31 mouse cellular contexts compared by ENCODE assay signal in genomic region chr1:182296816-182297215, GRCm38 (mm10).
"Had no signal": no experiment of that assay in that cellular context is flagged by ENCODE, and none has a peak within 500 bp of the region (broad histone marks: within the 10 kb centered on the region; RNA-seq: fewer than 3 reads in every experiment).

No protein-coding gene starts in this region.

- H3K4me2 ChIP-seq: limb, embryonic 12.5 days; limb, embryonic 13.5 days; limb, embryonic 15.5 days; liver, embryonic 11.5 days; liver, embryonic 12.5 days; liver, embryonic 13.5 days; liver, embryonic 15.5 days; lung, embryonic 14.5 days; lung, embryonic 15.5 days; midbrain, embryonic 12.5 days; midbrain, embryonic 15.5 days; neural tube, embryonic 12.5 days; neural tube, embryonic 13.5 days had no signal

- H3K4me3 ChIP-seq: limb, embryonic 10.5 days; limb, embryonic 12.5 days; limb, embryonic 13.5 days; limb, embryonic 15.5 days; liver, embryonic 12.5 days; liver, embryonic 13.5 days; liver, embryonic 15.5 days; lung, embryonic 15.5 days; megakaryocyte, embryonic 14.5 days; midbrain, embryonic 10.5 days; midbrain, embryonic 12.5 days; midbrain, embryonic 15.5 days; myocyte; neural tube, embryonic 12.5 days; neural tube, embryonic 13.5 days had no signal

- H3K27ac ChIP-seq: limb, embryonic 10.5 days; limb, embryonic 12.5 days; limb, embryonic 13.5 days; limb, embryonic 15.5 days; liver, embryonic 12.5 days; liver, embryonic 13.5 days; liver, embryonic 14.5 days; liver, embryonic 15.5 days; lung, embryonic 15.5 days; macrophage; midbrain, embryonic 10.5 days; midbrain, embryonic 12.5 days; midbrain, embryonic 15.5 days; neural tube, embryonic 12.5 days; neural tube, embryonic 13.5 days had no signal

- H3K36me3 ChIP-seq: limb, embryonic 10.5 days; limb, embryonic 12.5 days; limb, embryonic 13.5 days; limb, embryonic 15.5 days; liver, embryonic 12.5 days; liver, embryonic 13.5 days; liver, embryonic 15.5 days; lung, embryonic 15.5 days; midbrain, embryonic 10.5 days; midbrain, embryonic 12.5 days; midbrain, embryonic 15.5 days; neural tube, embryonic 12.5 days; neural tube, embryonic 13.5 days had no signal

- ATAC-seq: liver, embryonic 12.5 days; liver, postnatal 0 days; lung, postnatal 0 days; midbrain, embryonic 15.5 days; midbrain, embryonic 16.5 days had no signal

- H3K4me1 ChIP-seq: limb, embryonic 10.5 days; limb, embryonic 12.5 days; limb, embryonic 13.5 days; limb, embryonic 15.5 days; liver, embryonic 13.5 days; midbrain, embryonic 12.5 days; midbrain, embryonic 15.5 days; neural tube, embryonic 12.5 days; neural tube, embryonic 13.5 days had no signal

- DNase-seq: left cerebral cortex, postnatal 4 days; liver; liver, embryonic 13.5 days; liver, postnatal 0 days; lung, adult 18-20 months; lung, adult 2 months; lung, embryonic 14.5 days; lung, postnatal 10 days; lung, postnatal 14 days; lung, postnatal 36 days; lung, postnatal 4 days; midbrain, embryonic 14.5 days had no signal

- H3K9ac ChIP-seq: limb, embryonic 12.5 days; limb, embryonic 13.5 days; limb, embryonic 15.5 days; liver, embryonic 12.5 days; liver, embryonic 13.5 days; liver, embryonic 14.5 days; liver, embryonic 15.5 days; liver, postnatal 0 days; lung, embryonic 14.5 days; lung, embryonic 15.5 days; midbrain, embryonic 12.5 days; midbrain, embryonic 15.5 days; neural tube, embryonic 12.5 days; neural tube, embryonic 13.5 days had no signal

- H3K9me3 ChIP-seq: limb, embryonic 10.5 days; limb, embryonic 12.5 days; limb, embryonic 13.5 days; limb, embryonic 15.5 days; liver, embryonic 12.5 days; liver, embryonic 13.5 days; liver, embryonic 15.5 days; lung, embryonic 15.5 days; midbrain, embryonic 10.5 days; midbrain, embryonic 15.5 days; neural tube, embryonic 12.5 days had no signal

- H3K27me3 ChIP-seq: limb, embryonic 12.5 days; limb, embryonic 13.5 days; limb, embryonic 15.5 days; liver, embryonic 12.5 days; liver, embryonic 13.5 days; liver, embryonic 15.5 days; lung, embryonic 15.5 days; midbrain, embryonic 12.5 days; midbrain, embryonic 15.5 days; neural tube, embryonic 12.5 days; neural tube, embryonic 13.5 days had no signal
